Mouse (Mus musculus) liver, postnatal 0 days (tissue): ENCODE results near the gene Nova2.

ENCODE experiments used
- CTCF ChIP-seq: sonication (generic); IDR thresholded peaks from 2 replicates; pipeline ENCODE4 v1.5.1; 2016; ENCODE audit warnings: antibody characterized with exemption, low read depth
- EP300 ChIP-seq: IDR thresholded peaks from 2 replicates; pipeline ENCODE4 v1.6.1; 2016; ENCODE audit warnings: antibody characterized with exemption, low read depth, mild to moderate bottlenecking

DNA sequence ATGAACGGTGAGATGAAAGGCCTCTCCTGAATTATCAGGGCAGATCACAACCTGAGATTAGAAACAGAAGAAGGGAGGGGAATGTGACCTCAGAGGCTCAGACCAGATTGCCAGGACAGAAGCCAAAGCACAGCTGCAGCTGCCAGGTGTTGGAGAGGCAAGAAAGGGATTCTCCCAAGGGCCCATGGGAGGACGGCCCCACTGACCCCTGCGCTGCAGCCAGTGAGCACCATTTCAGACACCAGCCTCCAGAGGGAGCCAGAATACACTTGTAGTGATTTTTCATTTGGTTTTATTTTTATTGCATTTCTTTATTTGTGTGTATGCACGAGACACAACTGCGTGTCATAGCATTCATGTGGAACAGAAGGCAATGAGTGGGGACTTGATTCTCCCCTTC lies 29.2 kb upstream of the Nova2 start:
- TF ChIP-seq CTCF, result peak; percentile 62
- TF ChIP-seq EP300, result no peak
